Mouse (Mus musculus) kidney, embryonic 15.5 days (tissue): Measurements from ENCODE around the gene Aldh4a1. TPM values are rescaled to one million over a fixed set of nuclear protein-coding genes. Genes with fewer than 3 reads are reported as not detected.

Source experiments
- ATAC-seq: fragments of 200-750 bp; cut with Nextera tagmentation; replicated peaks from 2 replicates; pipeline ENCODE4 v1.8.0; 2017; ENCODE audit warnings: moderate TSS enrichment; ENCODE audit not compliant: low FRiP score
- H3K27ac ChIP-seq: fragments of 300-500 bp; sonication (generic); 2 replicates; pipeline ENCODE4 v1.5.1; 2015; ENCODE audit warnings: mild to moderate bottlenecking, inconsistent platforms
- H3K27me3 ChIP-seq: fragments of 300-500 bp; sonication (generic); 2 replicates; pipeline ENCODE4 v1.6.1; 2015; ENCODE audit warnings: inconsistent platforms
- H3K36me3 ChIP-seq: fragments of 300-500 bp; sonication (generic); 2 replicates; pipeline ENCODE4 v1.6.1; 2015; ENCODE audit warnings: inconsistent platforms
- H3K4me1 ChIP-seq: fragments of 300-500 bp; sonication (generic); 2 replicates; pipeline ENCODE4 v1.6.1; 2015; ENCODE audit warnings: inconsistent platforms
- H3K4me2 ChIP-seq: fragments of 300-500 bp; sonication (generic); 2 replicates; pipeline ENCODE4 v1.6.1; 2015; ENCODE audit warnings: moderate library complexity, mild to moderate bottlenecking, inconsistent platforms
- H3K4me3 ChIP-seq: fragments of 300-500 bp; sonication (generic); replicated peaks from 2 replicates; pipeline ENCODE4 v1.5.1; 2015; ENCODE audit warnings: mild to moderate bottlenecking, inconsistent platforms
- H3K9ac ChIP-seq: fragments of 300-500 bp; sonication (generic); 2 replicates; pipeline ENCODE4 v1.6.1; 2015; ENCODE audit warnings: mild to moderate bottlenecking, inconsistent platforms
- H3K9me3 ChIP-seq: fragments of 300-500 bp; sonication (generic); replicated peaks from 2 replicates; pipeline ENCODE4 v1.6.1; 2016; ENCODE audit warnings: inconsistent platforms
- WGBS: fragments of 180-500 bp; shearing (Covaris S2); methylation state at CpG from one replicate; pipeline ENCODE4 v1.1.7; 2015; ENCODE audit warnings: mixed read lengths; 5-methylcytosine and 5-hydroxymethylcytosine counted together
- polyA plus RNA-seq: library from polyadenylated mRNA; unstranded; fragments of >200 nt; fragmentation: Nextera tagmentation; extraction: Ambion mirVana; gene quantifications from 2 replicates; pipeline ENCODE4 v1.2.1, GENCODE M21; 2015

Aldh4a1 gene
- polyA plus RNA-seq, 1 experiment from 2014 or later = 85.0 TPM

- Histone ChIP-seq H3K4me1 (peaks cover 19% of the 10 kb centered on the region), H3K27me3 (peaks cover 19% of the 10 kb centered on the region), H3K9me3 (no peaks in the 10 kb centered on the region), H3K27ac (no peak overlapping the region), H3K4me2 (no peak overlapping the region), H3K36me3 (peaks cover 67% of the 10 kb centered on the region), H3K9ac (no peak overlapping the region), H3K4me3 (no peak overlapping the region)
- ATAC-seq = no peak
- 87% methylated on average over 7 of the region's 7 CpGs for WGBS
These were observed 24.2 kb downstream of the Aldh4a1 start for GRCm38 (mm10) chr4:139646916-139647315.

- H3K27ac ChIP-seq = no peak overlapping the region
These were observed 27.5 kb downstream of the Aldh4a1 start for GRCm38 (mm10) chr4:139650086-139650743.

GRCm38 (mm10) chr4:139650907-139651306 is 28.2 kb downstream of the Aldh4a1 start:
- no peak overlapping the region for H3K4me2 ChIP-seq
- H3K27me3 ChIP-seq = no peaks in the 10 kb centered on the region; the same call in 1 of the 2 replicates
- peaks cover 40% of the 10 kb centered on the region for H3K36me3 ChIP-seq
- WGBS = 39% methylated on average over 11 of the region's 11 CpGs
- peaks cover 11% of the 10 kb centered on the region for H3K4me1 ChIP-seq
- no peak overlapping the region for H3K9ac ChIP-seq
- no peaks in the 10 kb centered on the region for H3K9me3 ChIP-seq
- no peak overlapping the region for H3K27ac ChIP-seq
- no peak overlapping the region for H3K4me3 ChIP-seq
- ATAC-seq = 0 out of 2 replicates have a peak, but pooled peaks have one; percentile 46

More at GRCm38 (mm10) chr4:139650086-139650743, 27.5 kb downstream of the Aldh4a1 start:
- WGBS = 68% methylated on average over 15 of the region's 15 CpGs
- Histone ChIP-seq H3K36me3 (peaks cover 45% of the 10 kb centered on the region), H3K27me3 (no peaks in the 10 kb centered on the region; the same call in 1 of the 2 replicates), H3K4me1 (peaks cover 11% of the 10 kb centered on the region), H3K4me3 (no peak overlapping the region), H3K9me3 (no peaks in the 10 kb centered on the region), H3K4me2 (no peak overlapping the region), H3K9ac (no peak overlapping the region)
- ATAC-seq = no peak

GRCm38 (mm10) chr4:139653238-139653637 is 30.6 kb downstream of the Aldh4a1 start, which contains the start of gene Tas1r2:
Tas1r2 (plus strand) TSS chr4:139653538.
- Histone ChIP-seq H3K9me3 (no peaks in the 10 kb centered on the region), H3K27ac (no peak within 1 kb of the TSS), H3K4me1 (peaks cover 11% of the 10 kb centered on the region), H3K36me3 (peaks cover 22% of the 10 kb centered on the region), H3K4me3 (no peak within 1 kb of the TSS), H3K27me3 (no peaks in the 10 kb centered on the region; the same call in 1 of the 2 replicates), H3K4me2 (no peak within 1 kb of the TSS), H3K9ac (no peak within 1 kb of the TSS)
- WGBS = 83% methylated on average over 8 of the region's 8 CpGs
- ATAC-seq = no peak

- no peak overlapping the region for H3K4me2 ChIP-seq
- 0 out of 2 replicates have a peak, but pooled peaks cover 3% of the 10 kb centered on the region for H3K9me3 ChIP-seq
- H3K4me3 ChIP-seq = no peak overlapping the region
- 92% methylated on average over 14 of the region's 14 CpGs for WGBS
- no peak for ATAC-seq
- H3K9ac ChIP-seq = no peak overlapping the region
- H3K27ac ChIP-seq = no peak overlapping the region
- no peaks in the 10 kb centered on the region for H3K4me1 ChIP-seq
- H3K27me3 ChIP-seq = peaks cover 17% of the 10 kb centered on the region
- no peaks in the 10 kb centered on the region for H3K36me3 ChIP-seq
These were observed 39.2 kb downstream of the Aldh4a1 start for GRCm38 (mm10) chr4:139661897-139662296.

- H3K4me3 ChIP-seq = no peak overlapping the region
- WGBS = 65% methylated on average over 6 of the region's 6 CpGs
These were observed 45.0 kb downstream of the Aldh4a1 start for GRCm38 (mm10) chr4:139667632-139668031.

GRCm38 (mm10) chr4:139669847-139670246 is 47.2 kb downstream of the Aldh4a1 start:
- Histone ChIP-seq H3K9ac (no peak overlapping the region), H3K4me3 (no peak overlapping the region), H3K27ac (no peak overlapping the region), H3K4me2 (no peak overlapping the region), H3K36me3 (no peaks in the 10 kb centered on the region), H3K27me3 (peaks cover 17% of the 10 kb centered on the region), H3K4me1 (peaks cover 7% of the 10 kb centered on the region; the same call in 1 of the 2 replicates), H3K9me3 (no peaks in the 10 kb centered on the region)
- peak; percentile 66; the same call in 1 of the 2 replicates for ATAC-seq
- 18% methylated on average over 6 of the region's 6 CpGs for WGBS

More at GRCm38 (mm10) chr4:139667632-139668031, 45.0 kb downstream of the Aldh4a1 start:
- no peak overlapping the region for H3K4me2 ChIP-seq
- H3K9ac ChIP-seq = no peak overlapping the region
- ATAC-seq = peak; percentile 56; the same call in 1 of the 2 replicates
- no peaks in the 10 kb centered on the region for H3K36me3 ChIP-seq
- H3K4me1 ChIP-seq = peaks cover 7% of the 10 kb centered on the region; the same call in 1 of the 2 replicates
- no peaks in the 10 kb centered on the region for H3K9me3 ChIP-seq
- peaks cover 17% of the 10 kb centered on the region for H3K27me3 ChIP-seq
- H3K27ac ChIP-seq = no peak overlapping the region

GRCm38 (mm10) chr4:139675696-139676095 is 53.0 kb downstream of the Aldh4a1 start:
- Histone ChIP-seq H3K27me3 (peaks cover 24% of the 10 kb centered on the region), H3K36me3 (no peaks in the 10 kb centered on the region), H3K4me1 (no peaks in the 10 kb centered on the region), H3K4me3 (no peak overlapping the region), H3K9me3 (peaks cover 10% of the 10 kb centered on the region; the same call in 1 of the 2 replicates), H3K27ac (no peak overlapping the region), H3K4me2 (no peak overlapping the region), H3K9ac (no peak overlapping the region)
- WGBS = 63% methylated on average over 9 of the region's 9 CpGs
- ATAC-seq = no peak

GRCm38 (mm10) chr4:139683728-139684638 is 61.3 kb downstream of the Aldh4a1 start:
- Histone ChIP-seq H3K27me3 (no peaks in the 10 kb centered on the region; the same call in 1 of the 2 replicates), H3K4me2 (no peak overlapping the region), H3K4me3 (no peak overlapping the region), H3K9ac (no peak overlapping the region), H3K27ac (no peak overlapping the region), H3K36me3 (no peaks in the 10 kb centered on the region), H3K9me3 (0 out of 2 replicates have a peak, but pooled peaks cover 9% of the 10 kb centered on the region), H3K4me1 (no peaks in the 10 kb centered on the region)
- WGBS = 80% methylated on average over 22 of the region's 22 CpGs
- ATAC-seq = no peak

- H3K4me1 ChIP-seq = no peaks in the 10 kb centered on the region
These were observed 62.0 kb downstream of the Aldh4a1 start for GRCm38 (mm10) chr4:139684639-139685017.

GRCm38 (mm10) chr4:139688058-139688457 is 65.4 kb downstream of the Aldh4a1 start:
- WGBS = 73% methylated on average over 9 of the region's 9 CpGs
- no peaks in the 10 kb centered on the region for H3K9me3 ChIP-seq
- no peak for ATAC-seq

More at GRCm38 (mm10) chr4:139684639-139685017, 62.0 kb downstream of the Aldh4a1 start:
- H3K9ac ChIP-seq = no peak overlapping the region
- no peak for ATAC-seq
- WGBS = 6% methylated on average over 3 of the region's 3 CpGs
- no peaks in the 10 kb centered on the region; the same call in 1 of the 2 replicates for H3K27me3 ChIP-seq
- no peaks in the 10 kb centered on the region for H3K36me3 ChIP-seq
- H3K4me2 ChIP-seq = no peak overlapping the region
- H3K27ac ChIP-seq = no peak overlapping the region
- H3K9me3 ChIP-seq = 0 out of 2 replicates have a peak, but pooled peaks cover 6% of the 10 kb centered on the region
- H3K4me3 ChIP-seq = no peak overlapping the region

More at GRCm38 (mm10) chr4:139688058-139688457, 65.4 kb downstream of the Aldh4a1 start:
- Histone ChIP-seq H3K4me3 (no peak overlapping the region), H3K27me3 (peaks cover 13% of the 10 kb centered on the region), H3K27ac (no peak overlapping the region), H3K9ac (no peak overlapping the region), H3K36me3 (no peaks in the 10 kb centered on the region), H3K4me2 (no peak overlapping the region), H3K4me1 (no peaks in the 10 kb centered on the region)
